Comparison of ENCODE assay signal across 17 mouse cellular contexts in genomic region chr15:79050964-79051363, GRCm38 (mm10). TPM values are rescaled to one million over a fixed set of nuclear protein-coding genes. Genes with fewer than 3 reads are reported as not detected.
DNase-seq lines count a peak whose midpoint lies in the region; ATAC-seq and TF ChIP-seq lines count a peak whose summit lies in the region.
"Had no signal": no experiment of that assay in that cellular context is flagged by ENCODE, and none has a peak within 500 bp of the region (broad histone marks: within the 10 kb centered on the region; RNA-seq: fewer than 3 reads in every experiment).

No protein-coding gene starts in this region.

- WGBS in hindbrain, postnatal 0 days: 81% methylated on average over 2 of the region's 2 CpGs
- 85% methylated on average over 2 of the region's 2 CpGs for WGBS in hindbrain, embryonic 11.5 days
- WGBS in lung, embryonic 15.5 days: 46% methylated on average over 2 of the region's 2 CpGs
- WGBS in limb, embryonic 10.5 days: 77% methylated on average over 2 of the region's 2 CpGs
- WGBS in stomach, embryonic 15.5 days: 52% methylated on average over 2 of the region's 2 CpGs

- no peak overlapping the region for H3K4me3 ChIP-seq in hindbrain, postnatal 0 days (ENCODE audit: low read length)
- no peak overlapping the region for H3K4me3 ChIP-seq in hindbrain, embryonic 11.5 days (ENCODE audit: low read depth, low read length)
- no peak overlapping the region for H3K4me3 ChIP-seq in lung, embryonic 15.5 days
- H3K4me3 ChIP-seq in limb, embryonic 10.5 days: no peak overlapping the region
- no peak overlapping the region for H3K4me3 ChIP-seq in stomach, embryonic 15.5 days (replicated peaks)
- H3K4me3 ChIP-seq: heart, embryonic 15.5 days; hindbrain, embryonic 12.5 days had no signal

- no peak for ATAC-seq in hindbrain, postnatal 0 days
- ATAC-seq in hindbrain, embryonic 11.5 days (ENCODE audit: low FRiP score): no peak
- ATAC-seq in lung, embryonic 15.5 days (ENCODE audit: borderline replicate concordance, extremely low read depth, low FRiP score, low TSS enrichment): no peak
- no peak; the same call in 1 of the 2 replicates for ATAC-seq in stomach, embryonic 15.5 days (ENCODE audit: insufficient read depth, low FRiP score, low read depth)
- ATAC-seq: forebrain, embryonic 14.5 days had no signal

- no peak for TF ChIP-seq CTCF in hindbrain, postnatal 0 days (IDR thresholded peaks at IDR 0.05; ENCODE audit: low read depth)

- no peak overlapping the region for H3K4me2 ChIP-seq in hindbrain, postnatal 0 days (ENCODE audit: low read depth, low read length)
- no peak overlapping the region for H3K4me2 ChIP-seq in hindbrain, embryonic 11.5 days (replicated peaks; ENCODE audit: low read depth, low read length)
- no peak overlapping the region for H3K4me2 ChIP-seq in lung, embryonic 15.5 days
- no peak overlapping the region for H3K4me2 ChIP-seq in stomach, embryonic 15.5 days
- H3K4me2 ChIP-seq: heart, embryonic 15.5 days; hindbrain, embryonic 12.5 days had no signal

- 0 out of 2 replicates have a peak overlapping the region, but pooled peaks have one; percentile 41 for H3K9ac ChIP-seq in hindbrain, postnatal 0 days (replicated peaks; ENCODE audit: low read length)
- H3K9ac ChIP-seq in hindbrain, embryonic 11.5 days (ENCODE audit: low read depth, low read length): no peak overlapping the region
- H3K9ac ChIP-seq in lung, embryonic 15.5 days: no peak overlapping the region
- H3K9ac ChIP-seq in stomach, embryonic 15.5 days: no peak overlapping the region
- H3K9ac ChIP-seq: heart, embryonic 15.5 days; hindbrain, embryonic 12.5 days had no signal

- no peaks in the 10 kb centered on the region for H3K4me1 ChIP-seq in hindbrain, postnatal 0 days (ENCODE audit: insufficient read depth, low read length)
- H3K4me1 ChIP-seq in hindbrain, embryonic 11.5 days (replicated peaks; ENCODE audit: control insufficient read depth, insufficient read depth, low read length): no peaks in the 10 kb centered on the region; the same call in 1 of the 2 replicates
- H3K4me1 ChIP-seq in lung, embryonic 15.5 days: peaks cover 15% of the 10 kb centered on the region; the same call in 1 of the 2 replicates
- H3K4me1 ChIP-seq in limb, embryonic 10.5 days: peaks cover 31% of the 10 kb centered on the region
- peaks cover 5% of the 10 kb centered on the region; the same call in 1 of the 2 replicates for H3K4me1 ChIP-seq in stomach, embryonic 15.5 days
- H3K4me1 ChIP-seq: heart, embryonic 15.5 days had no signal

- no peaks in the 10 kb centered on the region for H3K9me3 ChIP-seq in hindbrain, postnatal 0 days (ENCODE audit: low read length)
- H3K9me3 ChIP-seq in hindbrain, embryonic 11.5 days (ENCODE audit: control insufficient read depth, low read length): no peaks in the 10 kb centered on the region
- H3K9me3 ChIP-seq in lung, embryonic 15.5 days: no peaks in the 10 kb centered on the region
- H3K9me3 ChIP-seq in limb, embryonic 10.5 days (replicated peaks): no peaks in the 10 kb centered on the region
- H3K9me3 ChIP-seq in stomach, embryonic 15.5 days: no peaks in the 10 kb centered on the region
- H3K9me3 ChIP-seq: heart, embryonic 15.5 days; hindbrain, embryonic 12.5 days had no signal

- no peak overlapping the region for H3K27ac ChIP-seq in hindbrain, postnatal 0 days
- no peak overlapping the region for H3K27ac ChIP-seq in hindbrain, embryonic 11.5 days (ENCODE audit: low read depth, low read length)
- H3K27ac ChIP-seq in lung, embryonic 15.5 days: peak overlapping the region; percentile 71
- H3K27ac ChIP-seq in limb, embryonic 10.5 days: peak overlapping the region; percentile 56; the same call in 1 of the 2 replicates
- peak overlapping the region; percentile 78 for H3K27ac ChIP-seq in stomach, embryonic 15.5 days
- H3K27ac ChIP-seq: heart, embryonic 15.5 days had no signal

- H3K36me3 ChIP-seq in hindbrain, postnatal 0 days (ENCODE audit: insufficient read depth, low read length): peaks cover 39% of the 10 kb centered on the region
- peaks cover 16% of the 10 kb centered on the region for H3K36me3 ChIP-seq in hindbrain, embryonic 11.5 days (ENCODE audit: control insufficient read depth, insufficient read depth, low read length)
- peaks cover 28% of the 10 kb centered on the region for H3K36me3 ChIP-seq in lung, embryonic 15.5 days
- peaks cover 47% of the 10 kb centered on the region for H3K36me3 ChIP-seq in limb, embryonic 10.5 days
- peaks cover 27% of the 10 kb centered on the region for H3K36me3 ChIP-seq in stomach, embryonic 15.5 days

- H3K27me3 ChIP-seq in hindbrain, postnatal 0 days (ENCODE audit: insufficient read depth, low read length): no peaks in the 10 kb centered on the region
- H3K27me3 ChIP-seq in hindbrain, embryonic 11.5 days (ENCODE audit: control insufficient read depth, insufficient read depth, low read length): no peaks in the 10 kb centered on the region
- H3K27me3 ChIP-seq in lung, embryonic 15.5 days: no peaks in the 10 kb centered on the region
- H3K27me3 ChIP-seq in limb, embryonic 10.5 days (ENCODE audit: low read depth, poor library complexity, severe bottlenecking): no peaks in the 10 kb centered on the region
- no peaks in the 10 kb centered on the region for H3K27me3 ChIP-seq in stomach, embryonic 15.5 days (replicated peaks)
- H3K27me3 ChIP-seq: hindbrain, embryonic 12.5 days had no signal

- DNase-seq in hindbrain, postnatal 0 days (ENCODE audit: low spot score): no peak
- no peak for DNase-seq in hindbrain, embryonic 11.5 days (ENCODE audit: low spot score)
- no peak for DNase-seq in lung, postnatal 10 days
- no peak for DNase-seq in limb, embryonic 10.5 days (ENCODE audit: low spot score)
- no peak for DNase-seq in thymus, adult 18-20 months
- no peak for DNase-seq in urinary bladder, postnatal 36 days (ENCODE audit: low spot score in 2 of 2)
- DNase-seq: adrenal gland, adult 2 months; cerebellum, adult 8-10 months; heart, adult 11 months; spleen, adult 18-20 months; thymus, adult 2 months had no signal

RNA-seq across cellular contexts. Expression of gene Galr3, which starts 9.3 kb away (rescaled TPM):
- 0.47 and 1.2 TPM in 2 replicates for total RNA-seq in hindbrain, postnatal 0 days (2014; rRNA removed)
- 0.20 and 0.25 TPM in 2 replicates for polyA plus RNA-seq in hindbrain, postnatal 0 days (2015; fragmentation: Nextera tagmentation; extraction: Ambion mirVana)
- not detected in 2 replicates for polyA plus RNA-seq in hindbrain, embryonic 11.5 days (2014; fragmentation: Nextera tagmentation; extraction: Ambion mirVana)
- not detected in 2 replicates for polyA plus RNA-seq in lung, embryonic 15.5 days (2015; fragmentation: Nextera tagmentation; extraction: Ambion mirVana)
- polyA plus RNA-seq in limb, embryonic 10.5 days (2016; fragmentation: Nextera tagmentation; extraction: Ambion mirVana): 0.13 TPM in 1 of 2 replicates, not detected in the other
- 0.68 and 0.89 TPM in 2 replicates for polyA plus RNA-seq in stomach, embryonic 15.5 days (2015; fragmentation: Nextera tagmentation; extraction: Ambion mirVana)
- polyA plus RNA-seq: forebrain, embryonic 14.5 days; heart, embryonic 15.5 days; hindbrain, embryonic 12.5 days; neural tube, embryonic 14.5 days had no signal

RNA-seq across cellular contexts. Expression of gene Ankrd54, which starts 11.7 kb away (rescaled TPM):
- total RNA-seq in hindbrain, postnatal 0 days (2014; rRNA removed): 60.4 and 62.5 TPM in 2 replicates
- 36.7 and 42.4 TPM in 2 replicates for polyA plus RNA-seq in hindbrain, postnatal 0 days (2015; fragmentation: Nextera tagmentation; extraction: Ambion mirVana)
- 56.3 and 59.7 TPM in 2 replicates for polyA plus RNA-seq in hindbrain, embryonic 11.5 days (2014; fragmentation: Nextera tagmentation; extraction: Ambion mirVana)
- polyA plus RNA-seq in lung, embryonic 15.5 days (2015; fragmentation: Nextera tagmentation; extraction: Ambion mirVana): 57.0 and 61.0 TPM in 2 replicates
- polyA plus RNA-seq in limb, embryonic 10.5 days (2016; fragmentation: Nextera tagmentation; extraction: Ambion mirVana): 73.8 and 77.9 TPM in 2 replicates
- 49.7 and 51.8 TPM in 2 replicates for polyA plus RNA-seq in stomach, embryonic 15.5 days (2015; fragmentation: Nextera tagmentation; extraction: Ambion mirVana)

RNA-seq across cellular contexts. Expression of gene H1f0, which starts 22.7 kb away (rescaled TPM):
- 211 and 233 TPM in 2 replicates for total RNA-seq in hindbrain, postnatal 0 days (2014; rRNA removed)
- 259 and 272 TPM in 2 replicates for polyA plus RNA-seq in hindbrain, postnatal 0 days (2015; fragmentation: Nextera tagmentation; extraction: Ambion mirVana)
- 154 and 306 TPM in 2 replicates for polyA plus RNA-seq in hindbrain, embryonic 11.5 days (2014; fragmentation: Nextera tagmentation; extraction: Ambion mirVana)
- polyA plus RNA-seq in lung, embryonic 15.5 days (2015; fragmentation: Nextera tagmentation; extraction: Ambion mirVana): 560 and 562 TPM in 2 replicates
- polyA plus RNA-seq in limb, embryonic 10.5 days (2016; fragmentation: Nextera tagmentation; extraction: Ambion mirVana): 330 and 448 TPM in 2 replicates
- 546 and 587 TPM in 2 replicates for polyA plus RNA-seq in stomach, embryonic 15.5 days (2015; fragmentation: Nextera tagmentation; extraction: Ambion mirVana)

RNA-seq across cellular contexts. Expression of gene Eif3l, which starts 24.0 kb away (rescaled TPM):
- 221 and 229 TPM in 2 replicates for total RNA-seq in hindbrain, postnatal 0 days (2014; rRNA removed)
- 163 and 164 TPM in 2 replicates for polyA plus RNA-seq in hindbrain, postnatal 0 days (2015; fragmentation: Nextera tagmentation; extraction: Ambion mirVana)
- polyA plus RNA-seq in hindbrain, embryonic 11.5 days (2014; fragmentation: Nextera tagmentation; extraction: Ambion mirVana): 226 and 241 TPM in 2 replicates
- 223 and 225 TPM in 2 replicates for polyA plus RNA-seq in lung, embryonic 15.5 days (2015; fragmentation: Nextera tagmentation; extraction: Ambion mirVana)
- 278 and 295 TPM in 2 replicates for polyA plus RNA-seq in limb, embryonic 10.5 days (2016; fragmentation: Nextera tagmentation; extraction: Ambion mirVana)
- 200 and 222 TPM in 2 replicates for polyA plus RNA-seq in stomach, embryonic 15.5 days (2015; fragmentation: Nextera tagmentation; extraction: Ambion mirVana)

RNA-seq across cellular contexts. Expression of gene Micall1, which starts 57.7 kb away (rescaled TPM):
- total RNA-seq in hindbrain, postnatal 0 days (2014; rRNA removed): 28.1 and 36.4 TPM in 2 replicates
- 8.0 and 9.5 TPM in 2 replicates for polyA plus RNA-seq in hindbrain, postnatal 0 days (2015; fragmentation: Nextera tagmentation; extraction: Ambion mirVana)
- 5.3 and 7.2 TPM in 2 replicates for polyA plus RNA-seq in hindbrain, embryonic 11.5 days (2014; fragmentation: Nextera tagmentation; extraction: Ambion mirVana)
- 7.5 and 8.8 TPM in 2 replicates for polyA plus RNA-seq in lung, embryonic 15.5 days (2015; fragmentation: Nextera tagmentation; extraction: Ambion mirVana)
- 6.8 and 9.7 TPM in 2 replicates for polyA plus RNA-seq in limb, embryonic 10.5 days (2016; fragmentation: Nextera tagmentation; extraction: Ambion mirVana)
- polyA plus RNA-seq in stomach, embryonic 15.5 days (2015; fragmentation: Nextera tagmentation; extraction: Ambion mirVana): 11.5 and 11.9 TPM in 2 replicates

Comparison
In these comparisons a context has a peak if more than half of its experiments do, and no peak if none do; other contexts are left out.
1. H3K27ac ChIP-seq: peak in lung, embryonic 15.5 days (single experiment), limb, embryonic 10.5 days (single experiment) and stomach, embryonic 15.5 days (single experiment); none in hindbrain, postnatal 0 days (single experiment) and hindbrain, embryonic 11.5 days (single experiment).